Mouse (Mus musculus) CH12.LX (cell line): Measurements from ENCODE around the gene Git2. TPM values are rescaled to one million over a fixed set of nuclear protein-coding genes. Genes with fewer than 3 reads are reported as not detected.

ENCODE experiments used
- DNase-seq: peaks from one replicate; pipeline ENCODE4 v3.0.0-alpha.2; 2013; ENCODE audit errors: extremely low read depth
- H3K27ac ChIP-seq: 2 replicates; pipeline ENCODE4 v1.5.1; 2012; ENCODE audit warnings: low read depth, mild to moderate bottlenecking, control low read depth, moderate library complexity; ENCODE audit not compliant: insufficient read depth
- H3K27me3 ChIP-seq: replicated peaks from 2 replicates; pipeline ENCODE3; 2012; ENCODE audit warnings: inconsistent platforms
- H3K36me3 ChIP-seq, 2 experiments: replicated peaks in 1 of 2; 2 replicates each; pipeline versions ENCODE3 to v1.6.1; 2012; ENCODE audit warnings: inconsistent platforms in 1 of 2, low read length in 1 of 2, mild to moderate bottlenecking in 1 of 2, mixed read lengths in 1 of 2, moderate library complexity in 1 of 2; ENCODE audit not compliant: control insufficient read depth in 1 of 2, insufficient read depth in 1 of 2
- H3K4me1 ChIP-seq, 2 experiments: 2 replicates each; pipeline ENCODE4 v1.6.1; 2012; ENCODE audit warnings: inconsistent platforms in 1 of 2, moderate library complexity in 1 of 2; ENCODE audit not compliant: insufficient read depth in 2 of 2, control insufficient read depth in 1 of 2
- H3K4me2 ChIP-seq: 2 replicates; pipeline ENCODE4 v1.6.1; 2012; ENCODE audit warnings: low read depth, mild to moderate bottlenecking, control low read depth; ENCODE audit not compliant: poor library complexity, insufficient read depth, severe bottlenecking
- H3K4me3 ChIP-seq, 3 experiments: fragments of 150-350 bp in 1 of 3; sonication (generic) in 1 of 3; replicated peaks in 1 of 3; 2 replicates each; pipeline versions ENCODE3 to v1.5.1; 2011 to 2012; ENCODE audit warnings: low read depth in 2 of 3, low read length in 2 of 3, mild to moderate bottlenecking in 2 of 3, moderate library complexity in 2 of 3, control low read depth in 1 of 3, improper control_type of control experiment in 1 of 3, inconsistent platforms in 1 of 3, mixed read lengths in 1 of 3; ENCODE audit not compliant: poor library complexity in 1 of 3
- H3K79me2 ChIP-seq: replicated peaks from 2 replicates; pipeline ENCODE4 v1.6.1; 2012; ENCODE audit warnings: mild to moderate bottlenecking, moderate library complexity; ENCODE audit not compliant: control insufficient read depth, poor library complexity, insufficient read depth, severe bottlenecking; ENCODE audit errors: extremely low read depth
- H3K9ac ChIP-seq: 2 replicates; pipeline ENCODE4 v1.6.1; 2012; ENCODE audit warnings: low read depth, mild to moderate bottlenecking, control low read depth, moderate library complexity; ENCODE audit not compliant: insufficient read depth
- H3K9me3 ChIP-seq: replicated peaks from 2 replicates; pipeline ENCODE3; 2012; ENCODE audit warnings: low read length, inconsistent platforms, mixed read lengths
- CHD1 ChIP-seq: IDR thresholded peaks from 2 replicates; pipeline ENCODE4 v1.6.1; 2012; ENCODE audit warnings: low read depth, low read length, improper control_type of control experiment, inconsistent platforms
- CTCF ChIP-seq, 2 experiments: IDR thresholded peaks in 1 of 2; conservative IDR thresholded peaks in 1 of 2; 2 replicates each; pipeline ENCODE4 v1.5.1; 2011 to 2012; ENCODE audit warnings: low read depth in 2 of 2, low read length in 2 of 2, improper control_type of control experiment in 1 of 2, inconsistent platforms in 1 of 2, mild to moderate bottlenecking in 1 of 2, moderate library complexity in 1 of 2
- ETS1 ChIP-seq: conservative IDR thresholded peaks from 2 replicates; pipeline ENCODE4 v1.6.1; 2012; ENCODE audit warnings: low read depth, mild to moderate bottlenecking, inconsistent platforms, low read length, improper control_type of control experiment, moderate library complexity
- GABPA ChIP-seq: IDR thresholded peaks from 2 replicates; pipeline ENCODE4 v1.6.1; 2012; ENCODE audit warnings: low read depth, low read length, improper control_type of control experiment, inconsistent platforms; ENCODE audit not compliant: insufficient replicate concordance
- HCFC1 ChIP-seq: IDR thresholded peaks from 2 replicates; pipeline ENCODE4 v1.6.1; 2012; ENCODE audit warnings: low read depth, mild to moderate bottlenecking, inconsistent platforms, low read length, improper control_type of control experiment
- MAZ ChIP-seq: IDR thresholded peaks from 2 replicates; pipeline ENCODE4 v1.6.1; 2012; ENCODE audit warnings: low read depth, mild to moderate bottlenecking, inconsistent platforms, low read length, improper control_type of control experiment, moderate library complexity
- MXI1 ChIP-seq: IDR thresholded peaks from 2 replicates; pipeline ENCODE4 v1.6.1; 2011; ENCODE audit warnings: mild to moderate bottlenecking, low read depth, low read length, improper control_type of control experiment
- MYC ChIP-seq: IDR thresholded peaks from 2 replicates; pipeline ENCODE4 v1.6.1; 2011; ENCODE audit warnings: low read depth, mild to moderate bottlenecking, improper control_type of control experiment, low read length
- POLR2A ChIP-seq: IDR thresholded peaks from 2 replicates; pipeline ENCODE4 v1.6.1; 2011; ENCODE audit warnings: low read depth, mild to moderate bottlenecking, improper control_type of control experiment, low read length
- RAD21 ChIP-seq: IDR thresholded peaks from 2 replicates; pipeline ENCODE4 v1.6.1; 2011; ENCODE audit warnings: low read depth, mild to moderate bottlenecking, low read length, improper control_type of control experiment, moderate library complexity
- RCOR1 ChIP-seq: conservative IDR thresholded peaks from 2 replicates; pipeline ENCODE4 v1.6.1; 2012; ENCODE audit warnings: low read depth, mild to moderate bottlenecking, inconsistent platforms, low read length, improper control_type of control experiment
- SIN3A ChIP-seq: IDR thresholded peaks from 2 replicates; pipeline ENCODE4 v1.6.1; 2012; ENCODE audit warnings: low read length, improper control_type of control experiment, inconsistent platforms
- SMC3 ChIP-seq: IDR thresholded peaks from 2 replicates; pipeline ENCODE4 v1.6.1; 2011; ENCODE audit warnings: low read depth, low read length, improper control_type of control experiment
- TBP ChIP-seq: conservative IDR thresholded peaks from 2 replicates; pipeline ENCODE4 v1.6.1; 2011; ENCODE audit warnings: low read depth, low read length, improper control_type of control experiment
- TCF12 ChIP-seq: IDR thresholded peaks from 2 replicates; pipeline ENCODE4 v1.6.1; 2014; ENCODE audit warnings: low read depth, mild to moderate bottlenecking, inconsistent platforms, low read length, improper control_type of control experiment
- UBTF ChIP-seq: IDR thresholded peaks from 2 replicates; pipeline ENCODE4 v1.6.1; 2012; ENCODE audit warnings: low read depth, mild to moderate bottlenecking, inconsistent platforms, low read length, improper control_type of control experiment, moderate library complexity
- ZKSCAN1 ChIP-seq: IDR thresholded peaks from 2 replicates; pipeline ENCODE4 v1.6.1; 2012; ENCODE audit warnings: low read depth, inconsistent platforms, low read length, improper control_type of control experiment, borderline replicate concordance
- ZNF384 ChIP-seq: IDR thresholded peaks from 2 replicates; pipeline ENCODE4 v1.6.1; 2012; ENCODE audit warnings: low read depth, low read length, improper control_type of control experiment, inconsistent platforms
- dilution Hi-C: fragments of 300-500 bp; cut with MboI; formaldehyde crosslinking; loops from 2 replicates; pipeline ENCODE4 v1.14.3; 2020; ENCODE audit warnings: low sequenced_read_pairs; ENCODE audit not compliant: extremely low pct_unique_long_range_greater_than_20kb, extremely low pct_ligation_motif_present
- in situ Hi-C: fragments of 300-500 bp; cut with MboI; formaldehyde crosslinking; loops from 3 replicates; pipeline ENCODE4 v1.14.3; 2019; ENCODE audit warnings: low sequenced_read_pairs, low pct_ligation_motif_present, low pct_unique_long_range_greater_than_20kb, mixed read lengths
- polyA plus RNA-seq: library from polyadenylated mRNA; unstranded; fragments of >175 nt; gene quantifications from 2 replicates; pipeline ENCODE4 v1.2.1, GENCODE M21; 2012; ENCODE audit warnings: low read depth; ENCODE audit not compliant: insufficient read length
- total RNA-seq, 2 experiments: library from RNA; depleted of rRNA; stranded (reverse); fragments of 300-350 nt in 1 of 2; fragments of >200 nt in 1 of 2; gene quantifications; 2 replicates each; pipeline ENCODE4 v1.2.3; 2012 to 2014

Gene Git2
- total and polyA plus RNA-seq, 3 experiments: 12.3 to 29.4 (median 22.1) TPM

- Histone ChIP-seq H3K79me2 (no peaks in the 10 kb centered on the region), H3K4me2 (no peak overlapping the region), H3K9me3 (no peaks in the 10 kb centered on the region), H3K4me3 (no peak overlapping the region), H3K36me3 (peaks cover 70 to 86% of the 10 kb centered on the region in 2 experiments), H3K27ac (no peak overlapping the region), H3K27me3 (no peaks in the 10 kb centered on the region)
- dilution Hi-C loops: no loop called here
- no peak for DNase-seq
- TF ChIP-seq UBTF: no peak
- no peak for TF ChIP-seq ETS1
- no peak for TF ChIP-seq SMC3
- no peak for TF ChIP-seq HCFC1
- TF ChIP-seq TBP: no peak
- TF ChIP-seq, all 38 proteins: peak for 0
- no peak overlapping the region for H3K9ac ChIP-seq
- in situ Hi-C loops: no loop called here
- H3K4me1 ChIP-seq: peaks cover 5 to 34% of the 10 kb centered on the region in 2 experiments
Observed at GRCm38 (mm10) chr5:114745581-114745980, 29.7 kb downstream of the Git2 start.

GRCm38 (mm10) chr5:114743697-114744090, 31.6 kb downstream of the Git2 start:
- peaks cover 5 to 49% of the 10 kb centered on the region in 2 experiments for H3K4me1 ChIP-seq
- no peak for DNase-seq
- no peaks in the 10 kb centered on the region for H3K79me2 ChIP-seq
- no peak overlapping the region for H3K4me3 ChIP-seq
- H3K27me3 ChIP-seq: no peaks in the 10 kb centered on the region
- dilution Hi-C loops: no loop called here
- H3K9ac ChIP-seq: no peak overlapping the region
- H3K36me3 ChIP-seq: peaks cover 70 to 87% of the 10 kb centered on the region in 2 experiments
- in situ Hi-C loops: no loop called here
- TF ChIP-seq ETS1: no peak
- no peak for TF ChIP-seq ZNF384
- no peak for TF ChIP-seq POLR2A
- no peak for TF ChIP-seq ZKSCAN1
- TF ChIP-seq RCOR1: no peak
- TF ChIP-seq SMC3: no peak
- TF ChIP-seq MXI1: no peak
- TF ChIP-seq CHD1: no peak
- TF ChIP-seq MAZ: no peak
- TF ChIP-seq MYC: no peak
- no peak for TF ChIP-seq TCF12
- TF ChIP-seq CTCF (conservative IDR thresholded peaks at IDR 0.05 in 1 of 2, IDR thresholded peaks at IDR 0.05 in 1 of 2; ENCODE audit: low read depth in 2 of 2, low read length in 2 of 2): no peak
- no peak for TF ChIP-seq SIN3A
- no peak for TF ChIP-seq GABPA
- TF ChIP-seq RAD21: no peak
- TF ChIP-seq HCFC1: no peak
- H3K9me3 ChIP-seq: no peaks in the 10 kb centered on the region
- H3K4me2 ChIP-seq: no peak overlapping the region
- no peak overlapping the region for H3K27ac ChIP-seq
